Mouse (Mus musculus): ENCODE data around the gene Gna13.
"Not testable (repeated sequence)": the region's sequence is repeated elsewhere in the genome, so short reads cannot be mapped to it uniquely, and the experiment has no call there.

Gna13 gene

DNA sequence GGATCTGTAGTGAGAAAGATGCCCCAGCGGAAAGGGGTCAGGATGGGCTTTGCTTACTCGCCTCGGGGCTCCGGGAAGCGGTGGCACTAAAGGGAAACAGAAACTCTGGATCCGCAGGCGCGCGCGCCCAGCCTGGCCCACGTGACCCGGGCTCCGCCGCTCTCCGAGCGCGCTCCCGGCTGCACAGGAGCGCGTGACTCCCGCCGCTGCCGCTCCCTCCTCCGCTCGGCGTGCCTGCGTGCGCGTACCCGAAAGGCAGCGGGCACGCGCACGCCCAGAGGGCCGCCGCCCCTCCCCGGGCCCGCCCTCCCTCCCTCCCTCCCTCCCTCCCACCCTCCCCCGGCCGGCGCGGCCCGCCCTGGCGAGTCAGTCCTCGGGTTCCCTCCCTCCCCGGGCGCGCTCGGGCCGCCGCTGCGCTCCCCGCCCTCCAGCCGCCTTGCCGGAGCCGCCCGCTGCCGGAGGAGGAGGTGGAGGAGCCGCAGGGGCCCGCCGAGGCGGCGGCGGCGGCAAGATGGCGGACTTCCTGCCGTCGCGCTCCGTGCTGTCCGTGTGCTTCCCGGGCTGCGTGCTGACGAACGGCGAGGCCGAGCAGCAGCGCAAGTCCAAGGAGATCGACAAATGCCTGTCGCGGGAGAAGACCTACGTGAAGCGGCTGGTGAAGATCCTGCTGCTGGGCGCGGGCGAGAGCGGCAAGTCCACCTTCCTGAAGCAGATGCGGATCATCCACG is at the start of gene Gna13:
TSS of gene Gna13 (plus strand) at position 369 of the 728 bp plus-strand sequence.
- DNase-seq (ENCODE audit: low read depth), result peak; percentile 87

DNA sequence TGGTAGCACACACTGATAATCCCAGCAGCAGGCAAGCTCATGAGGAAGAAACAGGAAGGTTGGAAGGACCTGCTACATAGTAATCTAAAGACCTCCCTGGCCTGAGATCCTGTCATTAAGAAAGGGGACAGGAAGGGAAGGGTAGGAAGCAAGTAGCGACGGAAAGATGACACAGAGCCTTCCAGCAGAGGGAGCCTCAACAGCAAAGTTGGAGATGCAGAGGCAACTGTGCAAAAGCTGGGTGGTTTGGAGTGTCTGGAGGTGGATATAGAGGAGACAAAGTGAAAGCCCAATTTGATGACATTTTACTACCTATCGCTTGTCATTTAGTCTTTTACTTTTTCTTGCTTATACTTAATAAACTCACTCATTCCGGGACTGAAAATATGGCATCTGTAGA is 45.7 kb upstream of the Gna13 start:
- DNase-seq (ENCODE audit: low read depth), result peak; percentile 67

DNA sequence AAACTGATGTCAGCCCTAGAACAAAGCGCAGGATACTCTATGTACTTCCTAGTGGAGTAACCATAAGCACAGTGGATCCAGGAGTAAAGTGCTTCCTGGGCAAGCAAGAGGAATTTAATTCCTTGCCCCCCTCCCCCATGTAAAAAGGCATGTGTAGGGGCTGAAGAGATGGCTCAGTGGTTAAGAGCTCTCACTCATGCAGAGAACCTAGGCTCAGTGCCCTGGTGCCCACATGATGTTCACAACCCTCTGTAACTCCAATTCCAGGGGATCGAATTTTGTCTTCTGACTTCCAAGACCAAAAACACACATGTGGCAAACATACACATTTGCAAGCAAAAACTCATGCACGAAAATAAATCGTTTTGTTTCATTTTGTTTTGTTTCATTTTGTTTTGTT is 43.2 kb upstream of the Gna13 start:
- no peak for DNase-seq (ENCODE audit: low read depth)

DNA sequence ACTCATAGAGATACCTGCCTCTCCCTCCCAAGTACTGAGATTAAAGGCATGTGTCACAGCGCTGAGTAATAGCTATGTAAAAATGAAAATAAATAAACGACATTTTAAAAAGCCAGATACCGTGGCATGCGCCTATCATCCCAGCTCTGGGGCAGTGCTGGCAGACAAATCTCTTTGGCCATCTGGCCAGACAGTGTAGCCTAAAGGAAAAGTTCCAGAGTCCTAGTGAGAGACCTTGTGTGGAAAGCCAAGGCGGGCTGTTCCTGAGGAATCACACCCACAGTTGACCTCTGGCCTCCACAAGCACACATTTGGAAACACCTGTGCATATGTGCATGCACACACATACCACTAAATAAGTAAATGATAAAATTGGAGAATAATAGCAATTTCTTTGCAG is 42.7 kb upstream of the Gna13 start:
- DNase-seq (ENCODE audit: low read depth), result no peak

DNA sequence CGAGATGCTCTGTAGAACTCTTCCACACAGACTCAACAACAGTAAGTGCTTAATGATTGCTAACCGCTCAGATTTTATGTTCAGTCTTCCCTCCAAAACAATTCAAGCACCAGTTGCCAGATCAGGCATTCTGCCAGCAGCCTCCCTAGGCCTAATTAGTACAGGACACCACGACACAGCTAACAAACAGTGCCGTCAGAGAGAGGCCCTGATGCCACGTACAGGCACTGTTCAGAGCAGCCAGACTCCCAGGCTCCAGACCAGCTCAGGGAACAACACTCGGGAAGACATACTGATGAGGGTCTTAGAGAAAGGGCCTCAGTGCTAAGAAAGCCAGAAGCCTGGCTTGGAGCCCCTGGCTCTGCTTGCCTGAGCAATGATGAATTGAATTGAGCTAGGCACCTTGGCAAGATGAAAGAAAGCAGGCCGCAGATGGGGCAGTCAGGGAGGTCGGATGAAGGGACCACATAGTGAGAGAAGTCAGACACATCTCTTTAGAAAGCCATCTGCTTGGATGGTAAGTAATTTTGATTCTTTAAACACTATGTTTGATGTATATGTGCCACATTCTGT is 42.2 kb upstream of the Gna13 start:
- no peak for DNase-seq (ENCODE audit: low read depth)

DNA sequence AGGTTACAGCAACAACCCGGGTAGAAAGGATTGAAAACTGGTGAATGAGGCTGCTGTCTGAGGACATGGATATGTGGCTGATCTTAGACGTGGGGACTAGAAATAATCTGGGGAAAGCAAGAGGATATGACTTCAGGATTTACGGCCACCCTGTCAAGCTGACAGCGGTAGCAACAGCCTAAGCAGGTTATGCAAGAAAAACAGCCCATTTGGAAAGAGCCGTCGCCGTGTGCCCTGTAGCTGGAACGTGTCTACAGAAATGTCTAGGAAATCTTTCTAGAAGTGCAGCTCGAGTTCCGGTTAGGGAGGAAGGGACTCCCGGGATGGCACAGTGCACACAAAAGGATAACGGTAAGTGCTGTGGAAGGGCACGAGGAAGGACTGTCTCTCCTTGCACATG is 36.4 kb upstream of the Gna13 start:
- no peak for DNase-seq (ENCODE audit: low read depth)

DNA sequence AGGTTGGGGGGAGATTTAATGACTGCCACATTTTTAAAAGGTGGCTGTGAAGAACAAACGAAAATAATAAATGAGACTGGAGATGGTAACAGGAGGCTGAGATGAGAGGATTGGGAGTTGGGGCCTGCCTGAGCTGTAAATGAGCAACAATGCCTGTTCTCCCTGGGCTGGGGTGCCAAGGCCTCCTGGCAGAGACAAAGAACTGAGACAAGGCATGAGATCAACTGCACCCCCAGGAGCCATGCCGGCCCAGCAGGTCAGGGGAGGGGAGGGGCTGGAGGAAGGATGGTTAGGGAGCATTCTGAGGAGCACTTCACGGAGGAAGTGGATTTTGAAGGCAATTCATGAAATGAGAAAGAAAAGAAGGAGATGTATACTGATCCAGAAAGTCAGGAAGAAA is 35.2 kb upstream of the Gna13 start:
- no peak for DNase-seq (ENCODE audit: low read depth)

DNA sequence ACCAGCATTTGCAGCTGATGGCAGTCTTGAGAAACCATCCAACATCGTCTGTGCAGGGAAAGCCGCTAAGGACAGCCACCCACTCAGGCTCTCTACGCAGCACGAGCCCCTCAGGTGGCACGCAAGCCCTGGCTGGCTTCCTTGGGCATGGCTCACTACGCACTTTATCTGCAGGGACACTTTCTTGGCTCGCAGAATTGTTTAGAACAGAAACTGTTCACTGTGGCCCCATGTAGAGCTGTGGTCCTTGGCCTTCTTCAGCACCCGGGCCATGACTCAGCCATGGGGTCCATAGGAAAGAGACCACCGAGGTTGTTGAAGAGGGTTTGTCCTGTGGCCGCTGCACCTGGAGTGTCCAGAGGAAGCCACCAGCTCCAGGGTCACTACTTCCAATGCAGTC is 34.7 kb upstream of the Gna13 start:
- DNase-seq (ENCODE audit: low read depth), result no peak

DNA sequence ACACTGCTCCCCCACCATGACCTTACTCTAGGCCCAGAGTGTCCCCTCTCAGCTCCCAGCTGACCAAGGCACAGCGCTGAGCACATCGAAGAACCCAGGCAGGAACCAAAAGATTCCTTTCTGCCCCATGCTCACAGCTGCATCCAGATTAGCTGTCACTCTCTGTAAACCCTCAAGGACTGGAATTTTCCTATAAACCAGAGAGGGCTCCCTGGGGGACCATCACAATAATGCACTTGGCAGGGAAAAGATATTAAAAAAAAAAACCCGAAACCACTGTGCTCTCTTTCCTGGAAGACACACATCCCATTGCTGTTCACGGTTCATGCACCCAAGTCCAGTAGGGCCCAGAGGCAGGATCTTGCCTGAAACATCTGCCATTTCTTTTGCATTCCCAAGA is 33.3 kb upstream of the Gna13 start:
- no peak for DNase-seq (ENCODE audit: low read depth)

DNA sequence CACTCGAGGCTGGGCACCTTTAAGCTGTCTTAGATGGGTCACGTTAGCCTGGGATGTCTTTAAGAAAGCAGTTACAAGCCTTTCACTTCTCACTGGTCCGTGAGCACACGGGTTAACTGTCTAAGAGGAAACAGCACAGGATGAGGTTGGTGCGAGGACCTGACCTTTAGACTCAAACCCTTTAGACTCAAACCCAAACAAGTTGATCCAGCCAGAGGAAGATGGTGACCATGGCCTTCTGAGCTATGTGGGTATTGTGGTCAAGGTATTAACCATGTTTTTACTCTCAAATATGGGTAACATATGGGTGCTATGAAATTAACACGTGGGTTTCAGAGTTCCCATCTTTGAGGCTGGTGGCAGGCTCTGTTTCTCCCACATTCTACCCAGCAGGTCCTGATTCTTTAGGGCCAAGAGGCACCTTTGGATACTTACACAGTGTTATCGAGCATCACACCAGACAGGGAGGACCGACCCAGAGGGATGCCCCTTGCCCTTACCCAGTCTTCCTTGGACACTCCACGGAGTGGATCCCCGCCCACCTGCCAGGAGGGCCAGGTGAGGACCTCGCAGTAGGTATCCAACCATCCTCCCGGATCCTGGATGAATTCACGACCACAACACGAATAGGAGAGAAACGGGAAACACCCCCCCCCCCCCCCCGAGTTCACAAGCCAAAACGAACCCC is 31.8 kb upstream of the Gna13 start:
- DNase-seq (ENCODE audit: low read depth), result peak; percentile 51

DNA sequence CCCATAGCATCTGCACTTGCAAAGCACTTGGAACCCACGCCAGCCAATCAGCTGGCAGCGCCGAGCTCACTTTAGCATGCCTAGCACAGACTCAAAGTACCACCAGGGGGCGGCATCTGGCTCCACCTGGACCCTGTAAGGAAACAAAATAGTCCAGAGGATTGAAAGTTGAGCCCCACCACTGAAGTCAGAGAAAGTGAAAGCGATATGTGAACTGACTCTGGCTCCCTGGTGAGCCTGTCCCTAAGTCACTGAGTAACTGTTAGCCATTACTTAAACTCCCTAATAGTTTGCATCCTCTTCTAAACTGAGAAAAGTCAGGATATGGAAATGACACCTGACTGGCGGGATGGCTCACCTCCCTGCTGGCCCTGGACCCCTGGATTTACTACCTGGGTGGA is 31.2 kb upstream of the Gna13 start:
- peak; percentile 98 for DNase-seq (ENCODE audit: low read depth)

DNA sequence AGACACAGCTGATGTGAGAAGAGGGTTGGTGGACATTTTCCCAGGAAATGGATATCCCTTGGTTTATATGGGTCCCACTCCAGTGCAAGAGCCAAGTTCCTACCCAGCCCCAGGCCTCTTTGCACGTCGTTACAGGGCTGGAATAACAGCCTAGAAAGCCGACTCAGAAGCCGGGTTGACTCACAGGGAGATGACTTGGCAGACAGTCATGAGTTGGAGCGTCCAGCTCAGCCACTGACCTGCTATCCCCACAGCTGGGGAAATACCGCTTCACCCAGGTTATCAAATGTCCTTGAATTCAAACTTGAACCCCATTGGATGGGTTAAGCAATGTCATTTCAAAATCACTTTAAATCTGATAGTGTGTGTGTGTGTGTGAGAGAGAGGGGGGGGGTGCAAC is 29.9 kb upstream of the Gna13 start:
- peak; percentile 75 for DNase-seq (ENCODE audit: low read depth)

DNA sequence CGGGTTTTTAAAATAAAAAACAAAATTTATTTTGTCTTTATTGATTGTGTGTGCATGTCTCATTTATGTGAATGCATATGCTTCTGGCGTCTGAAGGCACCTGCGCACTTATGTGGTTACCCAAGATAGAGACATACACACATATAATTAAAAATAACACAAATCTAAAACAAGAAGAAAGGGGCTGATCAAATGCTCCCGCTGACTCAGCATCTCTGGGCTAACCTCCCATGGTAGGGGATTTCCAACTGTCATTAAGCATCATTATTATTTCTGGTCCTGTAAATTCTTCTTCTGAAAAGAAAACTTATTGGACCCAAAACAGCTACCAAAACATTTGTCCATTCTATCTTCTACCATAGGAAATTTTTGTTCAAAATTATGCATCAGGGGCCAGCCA is 27.9 kb upstream of the Gna13 start:
- DNase-seq (ENCODE audit: low read depth), result no peak

DNA sequence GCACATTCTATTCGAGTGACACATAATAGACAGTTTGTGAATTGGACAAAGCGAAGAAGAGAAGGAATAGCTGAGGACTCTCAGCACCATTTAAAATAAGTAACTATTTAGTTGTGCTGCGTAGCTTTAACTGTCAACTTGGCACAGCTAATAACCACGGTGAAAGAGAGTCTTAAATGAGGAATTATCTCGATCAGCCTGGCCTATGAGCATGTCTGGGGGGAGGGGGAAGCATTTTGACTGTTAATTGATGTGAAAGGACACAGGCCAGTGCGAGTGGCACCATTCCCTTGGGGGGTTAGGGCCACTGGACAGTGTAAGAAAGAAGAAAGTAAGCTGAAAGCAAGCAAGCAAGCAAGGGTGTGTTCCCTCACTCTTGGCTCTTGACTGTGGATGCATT is 26.7 kb upstream of the Gna13 start:
- DNase-seq (ENCODE audit: low read depth), result no peak

DNA sequence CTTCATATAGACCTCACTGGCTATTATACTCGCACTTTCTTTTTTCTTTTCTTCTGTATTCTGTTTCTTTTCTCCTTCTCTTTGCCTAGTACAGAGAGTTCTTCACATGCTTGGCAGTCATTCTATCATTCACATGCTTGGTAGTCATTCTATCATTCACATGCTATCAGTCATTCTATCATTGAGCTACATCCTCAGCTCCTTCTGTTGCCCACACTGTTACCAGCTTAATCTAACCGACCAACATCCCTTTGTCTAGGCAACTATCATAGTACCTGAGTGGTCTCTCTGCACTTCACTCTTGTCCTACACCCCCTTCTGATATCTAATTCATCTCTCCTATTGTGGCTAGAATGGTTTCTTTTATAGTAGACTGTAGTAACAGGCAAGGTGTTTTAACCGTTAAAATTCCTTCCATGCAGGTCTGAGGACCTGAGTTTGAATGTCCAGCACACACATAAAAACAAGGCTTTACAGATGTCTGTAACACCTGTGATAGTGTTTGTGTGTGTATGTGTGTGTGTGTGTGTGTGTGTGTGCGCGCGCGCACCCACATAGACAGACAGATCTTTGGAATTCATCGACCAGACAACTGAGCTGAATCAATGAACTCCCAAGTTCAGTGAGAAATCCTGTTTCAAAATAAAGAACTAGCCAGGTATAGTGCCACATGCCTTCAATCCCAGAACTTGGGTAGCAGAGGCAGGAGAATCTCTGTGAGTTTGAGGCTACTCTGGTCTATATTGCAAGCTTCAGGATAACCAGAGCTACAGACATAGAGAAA is 23.3 kb upstream of the Gna13 start:
- DNase-seq (ENCODE audit: low read depth), result no peak

DNA sequence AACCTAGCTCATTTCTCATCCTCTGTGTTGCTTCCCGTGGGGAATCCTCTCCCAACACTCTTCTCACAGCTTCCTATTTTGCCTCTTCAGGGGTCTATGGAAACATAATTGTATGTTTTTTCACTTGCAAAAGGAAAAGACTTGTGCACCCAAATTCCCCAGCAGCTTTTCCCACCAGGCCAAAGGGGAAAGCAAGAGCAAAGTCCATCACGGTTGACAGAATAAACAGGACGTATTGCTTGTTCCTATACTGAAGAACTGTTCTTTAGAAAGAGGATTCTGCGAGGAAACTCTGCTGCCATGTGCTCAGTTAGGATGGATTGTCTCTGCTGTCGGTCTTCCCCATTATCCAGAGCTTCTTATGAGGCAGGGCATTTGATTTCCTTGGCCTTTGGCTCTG is 22.1 kb upstream of the Gna13 start:
- DNase-seq (ENCODE audit: low read depth), result no peak

DNA sequence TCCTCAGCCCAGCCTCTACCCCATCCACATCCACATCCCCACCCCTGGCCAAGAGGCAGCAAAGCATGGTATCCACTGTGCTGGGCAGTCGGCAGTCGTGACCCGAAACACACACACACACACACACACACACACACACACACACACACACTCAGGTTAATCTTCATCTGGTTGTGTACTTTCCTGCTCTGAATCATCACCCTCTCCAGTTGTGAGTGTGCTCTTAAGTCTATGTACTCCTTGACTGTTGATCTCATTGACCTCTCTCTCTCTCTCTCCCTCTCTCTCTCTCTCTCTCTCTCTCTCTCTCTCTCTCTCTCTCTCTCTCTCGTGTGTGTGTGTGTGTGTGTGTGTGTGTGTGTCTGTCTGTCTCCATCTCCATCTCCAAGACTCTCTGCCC is 20.0 kb upstream of the Gna13 start:
- DNase-seq (ENCODE audit: low read depth), result not testable (repeated sequence)

DNA sequence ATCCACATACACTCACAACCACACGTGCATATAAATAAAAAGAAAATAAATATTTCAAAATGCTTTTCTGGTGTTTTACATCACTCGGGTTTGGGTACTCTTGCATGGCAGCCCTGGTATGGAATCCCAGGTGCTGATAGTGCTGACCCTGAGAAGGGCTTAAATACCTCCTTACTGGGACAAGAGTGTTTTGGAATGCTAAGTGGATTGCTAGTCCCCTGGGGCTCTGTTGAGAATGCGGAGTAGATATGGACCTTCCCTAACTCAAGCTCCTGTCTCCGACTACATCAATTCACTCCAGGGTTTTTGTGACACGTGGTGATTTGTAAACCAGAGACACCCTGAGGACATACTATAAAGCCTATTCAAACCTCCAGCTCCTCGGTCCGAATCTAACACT is 19.1 kb upstream of the Gna13 start:
- no peak for DNase-seq (ENCODE audit: low read depth)

DNA sequence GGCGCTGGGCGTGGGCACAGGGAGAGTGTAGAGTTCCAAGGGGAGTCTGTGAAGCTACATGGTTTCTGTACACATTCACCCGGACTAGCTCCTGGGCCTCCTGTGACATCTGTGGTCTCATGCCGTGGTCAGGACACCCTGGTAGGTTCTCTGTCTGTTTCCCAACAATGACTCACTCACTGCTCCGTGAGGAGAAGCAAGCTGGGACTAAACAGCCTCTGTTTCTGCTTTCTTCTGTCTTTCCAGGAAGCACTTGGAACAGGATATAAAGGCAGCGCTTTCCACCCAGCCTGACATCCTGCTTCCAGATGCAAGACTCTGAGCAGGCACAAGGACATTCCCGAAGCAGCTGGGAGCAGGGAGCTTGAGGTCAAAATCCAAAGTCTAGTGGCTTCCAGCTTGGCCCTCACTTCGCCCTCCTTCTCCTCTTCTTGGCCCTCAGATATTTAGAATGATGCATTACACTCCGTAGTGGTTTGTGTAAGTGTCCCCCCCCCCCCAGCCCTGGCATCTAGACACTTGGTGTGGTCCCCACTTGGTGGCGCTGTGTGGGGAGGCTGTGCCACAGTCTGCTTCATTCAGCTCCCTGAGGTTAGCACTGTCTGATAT is 18.5 kb upstream of the Gna13 start:
- DNase-seq (ENCODE audit: low read depth), result peak; percentile 84

DNA sequence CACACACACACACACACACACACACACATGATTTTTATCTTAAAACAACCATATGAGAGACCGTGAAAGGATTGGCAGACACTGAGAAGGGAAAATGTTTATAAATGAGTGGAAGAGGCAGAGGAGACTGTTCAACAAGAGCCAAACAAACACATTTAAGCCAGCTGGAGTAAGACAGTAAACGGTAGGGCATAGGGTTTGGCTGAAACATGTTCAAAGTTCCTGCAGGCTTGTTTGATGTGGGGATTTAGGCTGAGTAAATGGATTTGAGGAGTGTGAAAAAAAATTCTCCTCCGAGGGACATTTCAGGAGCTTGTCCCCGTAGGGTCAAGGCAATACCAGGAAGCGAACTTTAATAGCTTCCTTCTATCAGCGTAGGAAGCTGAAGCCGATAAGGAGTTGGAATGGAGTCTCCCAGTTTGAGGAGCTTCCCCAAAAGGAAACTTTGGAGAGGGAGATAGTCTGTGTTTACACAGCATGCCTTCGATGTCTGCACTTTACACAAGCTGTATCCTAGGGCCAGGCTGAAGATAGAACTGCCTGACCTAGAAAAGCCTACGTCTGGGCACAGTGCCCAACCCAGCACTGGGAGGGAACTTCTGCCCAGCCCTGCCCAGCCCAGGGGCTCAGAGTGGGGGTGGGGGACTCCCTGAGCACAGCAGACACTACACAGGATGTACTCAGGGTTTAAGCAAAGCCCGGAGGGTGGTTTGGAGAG is 15.2 kb upstream of the Gna13 start:
- DNase-seq (ENCODE audit: low read depth), result peak; percentile 97

DNA sequence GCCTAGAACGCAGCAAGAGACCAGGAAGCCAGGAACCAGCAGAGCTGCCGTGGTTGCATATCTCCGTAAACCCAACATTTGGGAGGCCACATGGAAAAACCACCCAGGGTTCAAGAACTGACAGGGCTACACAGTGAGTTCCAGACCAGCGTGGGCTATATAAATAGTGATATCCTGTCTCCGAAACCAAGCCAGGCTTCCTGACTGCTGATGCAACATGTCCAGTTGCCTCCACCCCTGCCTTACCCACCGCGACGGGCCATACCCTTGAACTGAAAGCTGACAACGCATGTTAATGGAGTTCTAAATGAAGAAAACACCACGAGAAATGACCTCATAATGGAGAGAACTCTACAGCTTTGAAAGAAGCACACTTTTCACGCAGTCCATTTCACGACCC is 14.2 kb upstream of the Gna13 start:
- peak; percentile 94 for DNase-seq (ENCODE audit: low read depth)
